Mouse (Mus musculus) stomach, postnatal 0 days (tissue): Measurements from ENCODE around the gene Mylk4.

Experiments used
- CTCF ChIP-seq: IDR thresholded peaks from 2 replicates; pipeline ENCODE4 v1.5.1; 2016; ENCODE audit warnings: antibody characterized with exemption, low read depth, mild to moderate bottlenecking, moderate library complexity
- EP300 ChIP-seq: optimal IDR thresholded peaks from 2 replicates; pipeline ENCODE3; 2016; ENCODE audit warnings: antibody characterized with exemption

GRCm38 (mm10) chr13:32789781-32790180 lies 6.0 kb upstream of the Mylk4 start:
- TF ChIP-seq CTCF = no peak
- TF ChIP-seq EP300 = no peak
